Mouse (Mus musculus) erythroblast, embryonic 14.5 days (primary cell): ENCODE results near the gene Astn1.

ENCODE experiments used
- GATA1 ChIP-seq: IDR thresholded peaks from 2 replicates; pipeline ENCODE4 v1.6.1; 2012; ENCODE audit warnings: low read length, inconsistent platforms, mixed read lengths
- TAL1 ChIP-seq: IDR thresholded peaks from 3 replicates; pipeline ENCODE4 v1.6.1; 2012; ENCODE audit warnings: low read length, inconsistent platforms, mixed read lengths

DNA sequence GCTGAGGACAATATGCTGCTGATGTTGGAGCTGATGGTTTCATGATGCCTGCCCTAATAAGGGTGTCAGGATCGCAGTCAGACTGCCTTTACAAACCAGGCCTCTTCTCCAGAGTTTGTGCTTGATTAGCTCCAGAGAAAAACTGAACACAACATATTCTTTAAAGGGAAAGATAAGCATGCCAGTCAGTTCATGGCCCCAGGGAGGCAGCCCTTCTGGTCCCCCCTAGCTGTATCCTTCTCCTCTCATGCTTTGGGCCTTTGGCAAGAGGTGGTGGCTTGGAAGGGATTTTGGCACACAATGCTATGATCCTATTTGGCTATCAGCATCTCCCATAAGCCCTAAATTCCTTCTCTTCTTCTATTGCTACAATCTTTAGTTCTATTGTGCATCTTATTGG, 128.1 kb downstream of the Astn1 start:
- TF ChIP-seq GATA1 (no peak), TAL1 (no peak)
